Mouse (Mus musculus): ENCODE measurements around the gene Cdk19. TPM values are rescaled to one million over a fixed set of nuclear protein-coding genes. Genes with fewer than 3 reads are reported as not detected.

Cdk19 gene
- total RNA-seq, 2 experiments from 2014 or later, result 47.1 to 47.5 TPM

DNA sequence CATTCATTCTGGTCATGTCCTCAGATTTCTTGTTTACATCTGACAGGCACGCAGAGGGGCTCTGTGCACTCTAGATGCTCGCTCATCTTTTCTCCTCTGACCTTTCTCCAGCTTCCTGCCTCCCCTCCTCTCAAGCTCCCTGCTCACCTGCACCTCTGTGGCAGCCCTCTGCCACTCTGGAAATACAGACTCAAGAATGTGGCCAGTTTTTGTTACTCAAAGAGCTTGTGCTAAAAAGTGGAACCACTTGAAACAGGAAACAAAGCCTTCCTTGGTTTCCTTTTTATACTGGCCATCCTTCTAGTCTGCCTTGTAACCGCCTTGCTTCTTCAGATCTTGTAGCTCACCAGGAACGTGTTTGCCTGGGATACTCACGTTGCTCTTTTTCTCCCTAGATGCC, 108.6 kb downstream of the Cdk19 start:
- Histone ChIP-seq H3K27ac (peak overlapping the region; percentile 84), H3K4me3 (no peak overlapping the region)
- DNase-seq (ENCODE audit: extremely low spot score in 1 of 2, low spot score in 2 of 2), result no peak
- TF ChIP-seq CTCF (IDR thresholded peaks at IDR 0.05), result no peak
- intact Hi-C loops (cut with DNase I), result loop anchor here (2.0 to 5.0 kb wide), 2 partner anchors 75 to 76 kb away; no protein-coding TSS in a partner anchor

DNA sequence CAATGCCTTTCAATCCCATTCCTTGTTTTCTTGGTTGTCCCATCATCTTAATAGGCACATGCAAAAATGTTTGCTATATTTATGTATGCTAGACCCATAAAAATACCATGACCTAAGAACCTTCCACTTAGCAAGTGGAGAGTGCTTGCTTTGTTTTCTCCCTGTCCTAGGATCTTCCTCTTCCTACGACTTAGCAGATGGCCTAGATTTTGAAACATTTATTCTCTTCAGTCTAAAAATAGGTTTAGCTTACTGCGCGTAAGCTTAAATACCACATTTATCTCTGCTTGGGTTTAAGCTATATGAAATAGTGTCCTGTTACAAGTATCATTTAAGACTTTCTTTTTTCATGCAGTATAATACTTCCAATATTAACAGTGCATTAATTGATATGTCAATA, 109.1 kb downstream of the Cdk19 start:
- DNase-seq (ENCODE audit: extremely low spot score in 1 of 2, low spot score in 2 of 2), result no peak
- Histone ChIP-seq H3K4me3 (no peak overlapping the region), H3K27ac (peak overlapping the region; percentile 84)
- TF ChIP-seq CTCF (IDR thresholded peaks at IDR 0.05), result no peak
- intact Hi-C loops (cut with DNase I), result loop anchor here (5.0 kb wide), 1 partner anchor 76 kb away; no protein-coding TSS in a partner anchor

DNA sequence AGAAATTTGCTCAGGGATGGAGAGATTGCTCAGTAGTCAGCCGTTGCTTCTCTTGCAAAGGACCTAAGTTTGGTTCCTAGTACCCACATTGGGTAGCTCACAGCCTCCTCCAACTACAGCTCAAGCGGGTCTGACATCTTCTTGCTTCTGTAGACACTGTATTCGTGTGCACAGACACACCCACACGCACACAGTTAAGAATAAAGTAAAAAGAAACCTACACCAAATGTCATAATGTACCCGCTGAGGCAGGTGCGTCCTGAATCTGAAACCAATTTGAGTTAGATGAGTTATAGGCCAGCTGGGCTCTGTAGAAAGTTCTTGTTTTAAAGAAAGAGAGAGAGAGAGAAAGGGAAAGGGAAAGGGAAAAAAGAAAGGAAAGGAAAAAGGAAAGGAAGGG, 110.2 kb downstream of the Cdk19 start:
- no peak for DNase-seq (ENCODE audit: extremely low spot score in 1 of 2, low spot score in 2 of 2)
- Histone ChIP-seq H3K4me3 (no peak overlapping the region), H3K27ac (peak overlapping the region; percentile 0; the same call in 1 of the 2 replicates)
- TF ChIP-seq CTCF (IDR thresholded peaks at IDR 0.05), result no peak
- intact Hi-C loops (cut with DNase I), result loop anchor here (5.0 kb wide), 1 partner anchor 77 kb away; no protein-coding TSS in a partner anchor

DNA sequence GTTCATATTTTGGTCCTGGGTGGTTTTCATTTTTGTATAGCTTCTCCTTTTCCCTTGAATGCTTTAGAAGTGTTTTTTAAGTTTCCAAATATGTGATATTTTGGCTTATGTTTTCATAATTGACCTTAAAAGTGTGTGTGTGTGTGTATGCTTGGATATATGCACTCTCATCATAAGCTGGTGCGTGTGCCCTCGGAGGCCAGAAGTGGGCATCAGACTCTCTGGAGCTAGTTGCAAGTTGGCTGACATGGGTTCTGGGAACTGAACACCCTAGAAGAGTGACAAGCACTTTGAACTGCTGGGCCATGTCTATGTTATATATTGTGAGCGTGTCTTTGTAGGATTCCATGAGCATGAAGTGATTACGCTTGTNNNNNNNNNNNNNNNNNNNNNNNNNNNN, 110.8 kb downstream of the Cdk19 start:
- H3K4me3 ChIP-seq, result no peak overlapping the region
- no peak for TF ChIP-seq CTCF (IDR thresholded peaks at IDR 0.05)
- no peak for DNase-seq (ENCODE audit: extremely low spot score in 1 of 2, low spot score in 2 of 2)
- intact Hi-C loops (cut with DNase I), result no loop called here
- H3K27ac ChIP-seq, result no peak overlapping the region

DNA sequence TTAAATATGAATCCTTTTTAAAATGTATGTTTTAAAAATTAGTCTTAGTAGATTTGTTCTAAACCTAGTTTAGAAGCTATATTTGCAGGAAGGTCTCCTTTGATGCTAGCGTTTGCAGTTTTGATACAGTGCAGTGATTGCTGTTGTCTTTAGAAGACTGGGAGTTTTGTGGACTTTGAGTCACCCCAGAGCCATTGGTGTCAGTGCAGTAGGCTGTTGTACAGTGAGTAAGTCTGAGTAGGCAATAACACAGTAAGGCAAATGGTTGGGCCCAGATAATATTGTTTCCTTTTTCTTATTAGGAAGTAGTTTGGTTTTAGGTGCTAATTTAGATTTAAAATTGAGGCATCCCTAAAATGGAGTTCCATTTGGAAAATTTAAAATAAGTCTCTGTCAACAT, 117.8 kb downstream of the Cdk19 start:
- TF ChIP-seq CTCF (IDR thresholded peaks at IDR 0.05), result no peak
- no peak overlapping the region for H3K4me3 ChIP-seq
- DNase-seq (ENCODE audit: extremely low spot score in 1 of 2, low spot score in 2 of 2), result no peak
- intact Hi-C loops (cut with DNase I), result no loop called here
- 0 out of 2 replicates have a peak overlapping the region, but pooled peaks have one; percentile 5 for H3K27ac ChIP-seq

DNA sequence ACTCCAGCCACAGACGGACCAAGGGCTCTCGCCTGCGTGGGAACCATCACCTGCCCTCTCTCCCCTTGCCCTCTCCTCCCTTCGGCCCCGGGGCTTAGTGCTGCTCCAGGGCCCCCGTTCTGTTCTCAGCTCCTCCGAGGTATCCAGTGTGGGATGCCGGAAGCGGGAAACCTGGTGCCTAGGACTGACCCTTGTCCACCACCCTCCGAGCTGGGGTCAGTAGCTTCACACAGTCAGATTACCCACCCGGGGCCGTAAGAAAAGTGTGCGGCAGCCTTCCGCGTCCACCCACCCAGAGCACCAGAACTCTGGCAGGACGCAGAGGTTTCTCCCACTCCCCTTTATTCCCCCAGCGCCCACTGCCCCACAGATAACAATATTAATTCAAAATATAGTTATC, 119.8 kb downstream of the Cdk19 start:
- no peak for TF ChIP-seq CTCF (IDR thresholded peaks at IDR 0.05)
- intact Hi-C loops (cut with DNase I), result no loop called here
- DNase-seq (ENCODE audit: extremely low spot score in 1 of 2, low spot score in 2 of 2), result no peak
- Histone ChIP-seq H3K4me3 (no peak overlapping the region), H3K27ac (no peak overlapping the region)

DNA sequence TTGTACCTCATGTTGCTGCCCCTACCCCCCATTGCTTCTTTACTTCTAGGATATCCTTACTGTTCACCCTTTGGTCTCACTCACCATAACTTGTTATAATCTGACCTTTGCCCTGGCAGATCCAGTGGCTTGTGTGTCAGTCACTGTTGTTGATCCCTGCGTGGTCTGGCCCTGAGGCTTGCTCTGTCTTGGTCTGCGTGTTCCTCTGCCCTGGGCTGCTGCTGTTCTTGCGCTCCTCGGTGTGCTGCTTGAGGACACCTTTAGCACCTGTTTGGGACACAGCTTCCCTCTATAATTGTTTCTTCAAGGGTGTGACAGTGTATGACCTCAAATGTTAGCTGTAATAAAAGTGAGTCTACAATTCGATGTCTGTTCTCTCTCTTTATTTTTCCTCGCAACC, 122.0 kb downstream of the Cdk19 start:
- Histone ChIP-seq H3K4me3 (no peak overlapping the region), H3K27ac (no peak overlapping the region)
- DNase-seq (ENCODE audit: extremely low spot score in 1 of 2, low spot score in 2 of 2), result no peak
- intact Hi-C loops (cut with DNase I), result no loop called here
- no peak for TF ChIP-seq CTCF (IDR thresholded peaks at IDR 0.05)

DNA sequence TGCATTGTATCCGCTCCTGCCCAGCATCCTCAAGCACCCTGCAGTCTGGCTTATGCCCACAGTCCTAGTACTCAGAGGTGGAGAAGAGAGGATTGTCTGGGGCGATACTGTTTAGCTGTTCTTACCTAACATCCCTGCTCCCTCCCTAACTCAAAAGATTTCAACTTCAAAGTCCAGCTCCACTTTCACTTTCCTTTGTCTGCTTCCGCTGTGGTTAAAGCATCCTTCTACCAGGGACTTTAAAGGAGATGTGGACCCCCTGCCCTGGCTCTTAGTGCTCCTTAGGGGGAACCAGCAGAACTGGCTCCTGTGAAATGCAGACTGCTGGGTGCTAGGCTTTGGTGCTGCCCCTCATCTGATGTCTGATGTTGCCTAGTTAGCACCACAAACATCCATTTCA, 122.9 kb downstream of the Cdk19 start:
- intact Hi-C loops (cut with DNase I), result no loop called here
- no peak for TF ChIP-seq CTCF (IDR thresholded peaks at IDR 0.05)
- DNase-seq (ENCODE audit: extremely low spot score in 1 of 2, low spot score in 2 of 2), result no peak
- Histone ChIP-seq H3K4me3 (no peak overlapping the region), H3K27ac (no peak overlapping the region)

DNA sequence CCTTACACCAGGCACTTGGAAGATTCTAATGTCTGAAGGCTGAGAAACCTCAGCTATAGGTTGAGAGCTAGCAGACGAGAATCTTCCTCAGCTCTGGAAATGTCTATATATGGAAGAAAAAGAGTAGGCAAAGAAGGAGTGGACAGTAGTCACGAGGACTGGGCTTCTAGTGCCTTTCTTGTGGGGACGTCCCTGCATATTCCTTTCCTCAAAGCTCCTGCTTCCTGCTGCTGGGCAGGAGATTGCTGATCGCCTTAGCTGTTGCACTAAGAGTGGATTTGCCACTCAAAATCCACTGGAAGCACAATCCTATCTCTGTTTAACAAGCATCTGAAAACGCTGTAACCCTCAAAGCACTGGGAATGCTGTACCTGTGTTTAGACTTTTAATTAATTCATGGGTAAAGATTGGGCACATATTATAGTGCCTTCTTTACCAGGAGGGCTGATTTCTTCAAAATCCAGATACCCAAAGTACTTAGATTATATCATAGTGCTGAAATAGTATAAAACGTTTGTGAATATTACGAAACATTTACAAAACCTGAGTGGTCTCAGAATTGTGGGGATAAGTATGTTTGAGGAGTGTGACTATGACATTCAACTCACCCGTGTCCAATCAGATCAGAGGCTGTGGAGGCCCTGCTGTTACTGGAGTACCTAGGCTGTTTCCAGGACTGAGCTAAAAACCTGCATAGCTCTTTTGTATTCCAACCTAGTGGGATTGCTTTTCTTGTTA, 128.0 kb downstream of the Cdk19 start:
- no peak overlapping the region for H3K27ac ChIP-seq
- TF ChIP-seq CTCF (IDR thresholded peaks at IDR 0.05), result no peak
- DNase-seq (ENCODE audit: extremely low spot score in 1 of 2, low spot score in 2 of 2), result no peak
- no peak overlapping the region for H3K4me3 ChIP-seq
- intact Hi-C loops (cut with DNase I), result no loop called here

DNA sequence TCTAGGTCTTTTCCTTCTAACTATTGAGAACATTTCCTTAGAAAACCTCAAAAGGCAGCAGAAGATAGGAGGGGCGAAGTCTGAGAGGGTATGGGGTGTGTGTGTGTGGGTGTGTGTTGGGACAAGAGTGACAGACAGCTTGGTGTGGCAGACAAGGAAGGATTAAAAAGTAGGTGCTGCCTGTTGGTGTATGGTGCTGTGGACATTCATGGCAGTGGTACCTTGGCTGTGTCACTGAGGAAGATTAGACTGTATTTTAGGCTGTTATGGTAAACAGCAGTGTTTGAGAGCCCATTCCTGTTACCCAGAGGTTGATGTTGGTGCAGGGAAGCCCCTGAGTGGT, 128.5 kb downstream of the Cdk19 start:
- no peak for DNase-seq (ENCODE audit: extremely low spot score in 1 of 2, low spot score in 2 of 2)
- intact Hi-C loops (cut with DNase I), result no loop called here
- no peak overlapping the region for H3K4me3 ChIP-seq
- no peak overlapping the region for H3K27ac ChIP-seq
- no peak for TF ChIP-seq CTCF (IDR thresholded peaks at IDR 0.05)

DNA sequence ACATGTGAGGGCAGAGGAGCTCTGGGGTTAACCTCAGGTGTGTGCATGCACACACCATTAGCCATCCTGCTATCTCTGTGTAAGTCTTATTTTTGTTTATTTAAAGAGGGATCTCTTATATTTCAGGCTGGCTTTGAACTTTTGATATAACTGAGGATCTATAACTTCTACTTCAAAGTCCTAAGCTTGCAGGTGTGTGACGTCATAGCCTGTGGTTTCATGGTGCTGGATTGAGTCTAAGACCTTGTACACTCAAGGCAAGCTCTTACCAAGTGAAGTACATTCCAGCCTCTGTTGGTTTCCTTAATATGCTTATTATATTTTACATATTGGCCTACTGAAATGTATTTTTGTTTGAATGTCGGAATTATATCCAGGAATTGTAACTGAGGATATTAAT, 129.8 kb downstream of the Cdk19 start:
- no peak for DNase-seq (ENCODE audit: extremely low spot score in 1 of 2, low spot score in 2 of 2)
- intact Hi-C loops (cut with DNase I), result no loop called here
- no peak overlapping the region for H3K27ac ChIP-seq
- no peak for TF ChIP-seq CTCF (IDR thresholded peaks at IDR 0.05)
- H3K4me3 ChIP-seq, result no peak overlapping the region

DNA sequence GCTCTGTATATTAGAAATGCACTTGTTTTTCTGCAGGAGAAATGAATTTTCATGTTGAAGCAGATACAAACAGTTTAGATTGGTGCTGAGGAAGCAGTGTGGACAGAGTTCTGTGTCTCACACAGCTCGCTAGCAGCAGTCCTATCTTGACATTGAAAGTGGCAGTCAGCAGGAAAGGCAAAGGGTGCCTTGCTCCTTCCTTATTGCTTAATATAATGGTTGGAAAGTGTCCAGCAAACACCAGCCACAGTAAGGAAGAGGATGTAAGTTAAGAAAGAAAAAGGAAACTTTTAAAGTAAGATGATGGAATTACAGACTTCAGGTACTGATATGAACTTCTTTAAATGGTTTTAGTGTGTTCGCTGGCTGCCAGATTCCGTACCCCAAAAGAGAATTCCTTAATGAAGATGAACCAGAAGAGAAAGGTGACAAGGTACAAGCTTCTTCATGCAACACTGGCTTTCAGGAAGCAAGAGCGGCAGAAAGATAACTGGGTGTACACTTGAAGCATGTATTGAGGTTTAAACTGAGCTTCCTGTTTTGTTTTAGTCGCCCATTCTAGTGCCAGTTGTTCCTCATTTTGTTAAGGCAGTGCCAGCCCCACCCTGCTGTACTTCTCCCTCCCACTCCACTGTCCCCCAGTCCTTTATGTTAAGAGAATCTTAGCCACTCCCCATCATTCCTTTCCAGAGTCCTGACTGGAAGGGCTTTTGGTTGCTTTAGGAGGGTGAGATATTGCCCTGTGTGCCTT, 137.3 kb downstream of the Cdk19 start:
- DNase-seq (ENCODE audit: extremely low spot score in 1 of 2, low spot score in 2 of 2), result no peak
- TF ChIP-seq CTCF (IDR thresholded peaks at IDR 0.05), result no peak
- Histone ChIP-seq H3K4me3 (no peak overlapping the region), H3K27ac (peak overlapping the region; percentile 30; the same call in 1 of the 2 replicates)
- intact Hi-C loops (cut with DNase I), result no loop called here

Measured in left cerebral cortex, adult 2 months (tissue).